Mouse (Mus musculus): Measurements from ENCODE around the gene B230118H07Rik.

DNA sequence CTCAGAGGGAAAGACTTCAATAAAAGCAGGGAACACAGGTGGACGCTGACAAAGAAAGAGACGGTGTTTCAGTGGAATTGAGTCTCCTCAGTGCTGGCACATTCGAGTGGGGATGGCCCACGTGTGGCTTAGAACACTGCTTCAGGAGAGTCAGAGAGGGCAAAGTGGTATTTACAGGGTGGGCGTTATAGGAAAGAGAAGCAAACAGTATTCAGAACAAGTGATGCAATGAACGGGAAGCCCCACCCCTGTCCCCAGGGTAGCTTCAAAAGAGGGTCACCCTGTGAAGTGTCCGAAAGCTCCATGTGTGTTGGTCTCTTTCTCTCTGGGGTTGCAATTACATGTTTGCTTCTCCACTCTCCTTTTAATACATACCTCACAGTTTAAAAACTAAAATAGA, 46.3 kb upstream of the B230118H07Rik start:
- no peak for TF ChIP-seq CTCF (IDR thresholded peaks at IDR 0.05; ENCODE audit: low read depth, low read length)
- TF ChIP-seq TAL1 (conservative IDR thresholded peaks at IDR 0.05; ENCODE audit: low read depth, low read length): no peak
- no peak for TF ChIP-seq GATA1 (IDR thresholded peaks at IDR 0.05; ENCODE audit: borderline replicate concordance, low read length)
- TF ChIP-seq GATA2 (IDR thresholded peaks at IDR 0.05; ENCODE audit: borderline replicate concordance, low read depth, low read length): no peak

Measured in G1E (cell line).